Mouse (Mus musculus) liver, adult 2 months (tissue): ENCODE data around the gene Faah. TPM values are rescaled to one million over a fixed set of nuclear protein-coding genes. Genes with fewer than 3 reads are reported as not detected.

Source experiments
- DNase-seq: peaks from one replicate; pipeline ENCODE4 v3.0.0-alpha.2; 2011; ENCODE audit warnings: low read depth, low spot score; ENCODE audit errors: extremely low read depth
- H3K27ac ChIP-seq: fragments of 200-500 bp; replicated peaks from 2 replicates; pipeline ENCODE4 v1.5.1; 2012; ENCODE audit warnings: low read depth, mild to moderate bottlenecking, control low read depth, inconsistent platforms, low read length; ENCODE audit not compliant: insufficient read depth
- H3K27me3 ChIP-seq: fragments of 200-500 bp; 2 replicates; pipeline ENCODE4 v1.6.1; 2012; ENCODE audit warnings: mild to moderate bottlenecking, moderate library complexity, low read length, inconsistent platforms; ENCODE audit not compliant: control insufficient read depth, insufficient read depth
- H3K36me3 ChIP-seq: fragments of 200-500 bp; 2 replicates; pipeline ENCODE4 v1.6.1; 2012; ENCODE audit warnings: low read length, inconsistent platforms; ENCODE audit not compliant: control insufficient read depth, insufficient read depth
- H3K4me1 ChIP-seq: fragments of 200-500 bp; 2 replicates; pipeline ENCODE4 v1.6.1; 2011; ENCODE audit warnings: low read length; ENCODE audit not compliant: control insufficient read depth, insufficient read depth
- H3K4me3 ChIP-seq: fragments of 200-500 bp; 2 replicates; pipeline ENCODE4 v1.5.1; 2011; ENCODE audit warnings: low read depth, mild to moderate bottlenecking, control low read depth, low read length, moderate library complexity; ENCODE audit not compliant: insufficient read depth
- H3K79me2 ChIP-seq: fragments of 200-500 bp; 2 replicates; pipeline ENCODE4 v1.6.1; 2012; ENCODE audit warnings: inconsistent platforms, mild to moderate bottlenecking, low read length, moderate library complexity; ENCODE audit not compliant: control insufficient read depth, insufficient read depth
- H3K9ac ChIP-seq: fragments of 200-500 bp; 2 replicates; pipeline ENCODE4 v1.6.1; 2012; ENCODE audit warnings: low read depth, mild to moderate bottlenecking, control low read depth, inconsistent platforms, low read length
- CTCF ChIP-seq: fragments of 200-500 bp; IDR thresholded peaks from 2 replicates; pipeline ENCODE4 v1.5.1; 2011; ENCODE audit warnings: low read depth, low read length, control low read depth
- POLR2A ChIP-seq: fragments of 200-500 bp; IDR thresholded peaks from 2 replicates; pipeline ENCODE4 v1.6.1; 2011; ENCODE audit warnings: low read length, control low read depth; ENCODE audit not compliant: insufficient read depth; ENCODE audit errors: extremely low read depth
- WGBS: fragments of 180-500 bp; shearing (Covaris S2); methylation state at CpG from one replicate; pipeline ENCODE4 v1.1.7; 2018; 5-methylcytosine and 5-hydroxymethylcytosine counted together
- polyA plus RNA-seq: library from polyadenylated mRNA; depleted of rRNA; stranded (reverse); fragments of >200 nt; gene quantifications from 2 replicates; pipeline ENCODE4 v1.2.3, GENCODE M21; 2012
- total RNA-seq: library from RNA; depleted of rRNA; stranded (reverse); fragments of >200 nt; gene quantifications from 2 replicates; pipeline ENCODE4 v1.2.3, GENCODE M21; 2014

Faah gene
- total and polyA plus RNA-seq, 2 experiments: 55.9 to 125 TPM

DNA sequence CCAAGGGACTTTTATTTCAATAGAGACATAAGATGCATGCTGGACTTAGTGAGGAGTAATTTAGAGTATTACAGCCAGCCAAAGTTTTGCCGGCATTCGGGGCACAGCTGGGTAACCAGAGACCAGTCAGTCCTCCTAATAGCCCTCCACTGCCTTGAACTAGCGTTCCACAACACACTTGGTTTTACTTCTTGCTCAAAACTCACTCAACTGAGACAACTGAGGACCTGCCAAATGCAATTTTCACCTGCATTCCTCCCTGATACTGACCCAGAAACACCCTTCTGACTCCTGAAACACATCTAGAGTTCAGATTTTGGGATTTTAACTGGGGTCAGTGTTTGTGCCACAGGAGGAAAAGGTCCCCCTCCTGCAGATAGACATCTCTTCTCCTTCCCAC lies 1.3 kb downstream of the Faah start:
- H3K27me3 ChIP-seq: no peaks in the 10 kb centered on the region
- WGBS: 25% methylated on average over 3 of the region's 3 CpGs

DNA sequence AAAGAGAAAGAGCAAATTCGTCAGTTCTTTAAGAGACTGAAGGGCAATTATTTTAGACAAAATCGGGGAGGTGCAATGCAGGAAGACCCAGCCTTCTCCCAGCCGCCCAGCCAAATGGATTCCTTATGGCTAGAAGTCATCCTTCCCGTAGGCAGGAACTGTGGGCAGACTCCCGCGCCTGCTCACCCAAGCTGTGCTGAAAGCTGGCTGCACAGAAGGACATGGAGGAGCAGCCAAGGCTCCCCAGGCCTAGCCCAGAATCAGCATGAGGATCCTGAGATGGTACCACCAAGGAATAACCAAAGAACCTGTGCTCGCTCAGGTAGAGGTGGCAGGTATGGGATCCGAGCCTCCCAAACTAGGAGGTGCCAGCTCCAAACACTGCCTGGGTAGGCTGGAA lies 1.7 kb downstream of the Faah start:
- TF ChIP-seq CTCF: no peak
- TF ChIP-seq POLR2A: no peak
- H3K4me3 ChIP-seq: peak overlapping the region; percentile 53
- H3K4me1 ChIP-seq: peaks cover 25% of the 10 kb centered on the region
- H3K27ac ChIP-seq: peak overlapping the region; percentile 100
- H3K79me2 ChIP-seq: peaks cover 47% of the 10 kb centered on the region; the same call in 1 of the 2 replicates
- H3K36me3 ChIP-seq: no peaks in the 10 kb centered on the region; the same call in 1 of the 2 replicates
- WGBS: 17% methylated on average over 8 of the region's 8 CpGs
- H3K27me3 ChIP-seq: no peaks in the 10 kb centered on the region
- no peak for DNase-seq
- H3K9ac ChIP-seq: peak overlapping the region; percentile 55

More for the DNA sequence above, 1.3 kb downstream of the Faah start:
- Histone ChIP-seq H3K36me3 (no peaks in the 10 kb centered on the region; the same call in 1 of the 2 replicates), H3K4me1 (peaks cover 23% of the 10 kb centered on the region), H3K4me3 (peak overlapping the region; percentile 53), H3K9ac (peak overlapping the region; percentile 55), H3K79me2 (peaks cover 43% of the 10 kb centered on the region; the same call in 1 of the 2 replicates), H3K27ac (peak overlapping the region; percentile 100)
- TF ChIP-seq CTCF: no peak
- no peak for TF ChIP-seq POLR2A
- DNase-seq: peak; percentile 66

DNA sequence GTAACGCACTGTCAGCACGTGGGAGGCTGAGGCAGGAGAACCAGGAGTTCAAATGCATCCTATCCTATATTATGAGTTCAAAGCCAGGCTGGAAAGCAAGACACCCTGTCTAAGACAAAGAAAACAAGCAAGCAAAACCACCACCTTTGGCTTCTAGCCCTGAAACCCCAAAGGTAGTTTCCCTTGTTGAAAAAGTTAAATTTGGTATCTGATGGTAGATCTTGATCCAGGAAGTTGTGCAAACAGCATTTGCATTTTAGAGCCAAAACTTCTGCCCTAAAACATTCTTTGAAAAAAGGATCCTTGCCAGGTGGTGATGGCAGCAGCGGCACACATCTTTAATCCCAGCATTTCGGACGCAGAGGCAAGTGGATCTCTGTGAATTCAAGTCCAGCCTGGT lies 2.2 kb downstream of the Faah start:
- Histone ChIP-seq H3K79me2 (peaks cover 52% of the 10 kb centered on the region; the same call in 1 of the 2 replicates), H3K27me3 (no peaks in the 10 kb centered on the region), H3K27ac (peak overlapping the region; percentile 100), H3K4me3 (0 out of 2 replicates have a peak overlapping the region, but pooled peaks have one; percentile 15), H3K36me3 (no peaks in the 10 kb centered on the region; the same call in 1 of the 2 replicates), H3K9ac (peak overlapping the region; percentile 37), H3K4me1 (peaks cover 28% of the 10 kb centered on the region)
- TF ChIP-seq POLR2A (no peak), CTCF (no peak)
- WGBS: 16% methylated on average over 5 of the region's 5 CpGs
- peak; percentile 91 for DNase-seq

DNA sequence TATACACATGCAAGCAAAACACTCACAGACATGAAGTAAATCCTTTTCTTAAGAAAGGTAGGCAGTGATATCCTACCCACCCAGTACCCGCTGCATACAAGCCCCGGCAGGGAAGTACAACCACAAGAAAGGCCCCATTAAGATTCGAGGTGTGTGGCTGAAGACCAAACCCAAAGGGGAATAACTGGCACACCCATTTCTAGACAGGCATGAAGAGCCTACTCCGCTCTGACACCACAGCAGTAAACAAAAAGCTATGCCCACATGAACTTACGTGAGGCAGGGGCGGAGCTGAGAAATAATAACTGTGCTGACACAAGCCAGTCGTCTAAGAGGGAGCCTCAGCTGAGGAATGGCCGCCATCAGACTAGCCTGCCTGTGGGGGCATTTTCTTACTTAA lies 7.5 kb downstream of the Faah start:
- H3K4me3 ChIP-seq: no peak overlapping the region
- peaks cover 46% of the 10 kb centered on the region; the same call in 1 of the 2 replicates for H3K79me2 ChIP-seq
- 74% methylated on average over 8 of the region's 8 CpGs for WGBS
- peaks cover 37% of the 10 kb centered on the region for H3K4me1 ChIP-seq
- peaks cover 2% of the 10 kb centered on the region; the same call in 1 of the 2 replicates for H3K36me3 ChIP-seq
- no peak for DNase-seq
- H3K27me3 ChIP-seq: no peaks in the 10 kb centered on the region
- no peak overlapping the region for H3K27ac ChIP-seq
- H3K9ac ChIP-seq: no peak overlapping the region
- TF ChIP-seq CTCF (no peak), POLR2A (no peak)

DNA sequence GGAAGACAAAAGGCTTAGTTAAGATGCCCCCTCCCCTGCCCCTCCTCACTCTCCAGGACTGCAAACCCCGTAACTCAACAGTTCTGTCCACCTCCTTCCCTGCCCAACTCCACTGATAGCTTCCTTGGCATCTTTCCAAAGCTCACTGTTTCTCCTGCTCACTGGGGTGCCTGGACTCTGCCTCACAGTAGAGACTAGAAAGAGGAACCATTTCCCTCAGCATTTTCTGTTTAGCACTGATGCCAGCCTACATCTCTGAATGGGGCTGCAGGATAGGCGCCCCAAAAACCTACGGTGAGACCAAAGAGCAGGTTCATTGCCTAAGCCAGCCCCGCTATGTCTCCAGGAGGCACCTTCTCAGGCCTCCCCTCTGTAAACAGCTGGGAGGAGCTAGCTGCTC lies 16.5 kb downstream of the Faah start:
- peak; percentile 63 for DNase-seq
- H3K36me3 ChIP-seq: peaks cover 44% of the 10 kb centered on the region
- H3K27me3 ChIP-seq: no peaks in the 10 kb centered on the region
- no peaks in the 10 kb centered on the region for H3K79me2 ChIP-seq
- H3K9ac ChIP-seq: no peak overlapping the region
- H3K4me1 ChIP-seq: peaks cover 12% of the 10 kb centered on the region; the same call in 1 of the 2 replicates
- no peak for TF ChIP-seq POLR2A
- no peak for TF ChIP-seq CTCF
- H3K27ac ChIP-seq: no peak overlapping the region
- 27% methylated on average over 4 of the region's 4 CpGs for WGBS
- H3K4me3 ChIP-seq: no peak overlapping the region

DNA sequence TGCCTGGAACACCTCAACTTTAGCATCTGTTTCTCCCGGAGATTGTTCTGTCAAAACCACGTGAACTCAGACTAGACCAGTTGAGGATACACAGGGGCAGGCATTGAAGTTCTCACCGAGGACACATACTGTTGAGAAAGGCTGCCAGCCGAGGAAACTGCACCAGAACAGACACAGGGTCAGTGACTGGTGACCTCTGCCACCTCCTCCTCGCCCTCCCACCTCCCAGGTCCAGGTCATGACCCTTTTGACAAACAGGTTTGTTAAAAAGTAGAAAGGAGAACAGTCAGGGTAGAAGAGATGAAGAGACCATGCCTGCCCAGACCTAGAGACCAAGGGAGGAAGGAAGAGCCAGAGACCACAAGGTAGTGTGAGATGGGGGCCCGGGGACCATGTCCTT lies 17.1 kb downstream of the Faah start:
- H3K79me2 ChIP-seq: no peaks in the 10 kb centered on the region
- no peak overlapping the region for H3K27ac ChIP-seq
- no peak overlapping the region for H3K4me3 ChIP-seq
- WGBS: 15% methylated on average over 6 of the region's 6 CpGs
- peaks cover 12% of the 10 kb centered on the region; the same call in 1 of the 2 replicates for H3K4me1 ChIP-seq
- DNase-seq: peak; percentile 73
- no peaks in the 10 kb centered on the region for H3K27me3 ChIP-seq
- peaks cover 44% of the 10 kb centered on the region for H3K36me3 ChIP-seq
- TF ChIP-seq POLR2A: no peak
- no peak for TF ChIP-seq CTCF
- no peak overlapping the region for H3K9ac ChIP-seq
